Mouse (Mus musculus): Measurements from ENCODE around the gene Zfp263.

The Zfp263 gene

GRCm38 (mm10) chr16:3743503-3744185 is at the start of gene Zfp263:
Gene Zfp263 (plus strand): TSS chr16:3744093.
- DNase-seq (ENCODE audit: low spot score), result peak; percentile 61

- no peak for DNase-seq (ENCODE audit: low spot score)
Observed at GRCm38 (mm10) chr16:3699281-3699680, 44.6 kb upstream of the Zfp263 start.

GRCm38 (mm10) chr16:3700893-3701292 is 43.0 kb upstream of the Zfp263 start:
- no peak for DNase-seq (ENCODE audit: low spot score)

GRCm38 (mm10) chr16:3706680-3707079 is 37.2 kb upstream of the Zfp263 start:
- DNase-seq (ENCODE audit: low spot score), result no peak

- DNase-seq (ENCODE audit: low spot score), result no peak
Observed at GRCm38 (mm10) chr16:3714731-3715130, 29.2 kb upstream of the Zfp263 start.

GRCm38 (mm10) chr16:3717980-3718379 is 25.9 kb upstream of the Zfp263 start, which contains the start of gene Mefv:
Gene Mefv (minus strand): TSS chr16:3718097.
- DNase-seq (ENCODE audit: low spot score), result no peak

- DNase-seq (ENCODE audit: low spot score), result no peak
Observed at GRCm38 (mm10) chr16:3723231-3723630, 20.7 kb upstream of the Zfp263 start.

- no peak for DNase-seq (ENCODE audit: low spot score)
Observed at GRCm38 (mm10) chr16:3727980-3728720, 15.7 kb upstream of the Zfp263 start.

GRCm38 (mm10) chr16:3732612-3733011 is 11.3 kb upstream of the Zfp263 start:
- no peak for DNase-seq (ENCODE audit: low spot score)

- DNase-seq (ENCODE audit: low spot score), result no peak
Observed at GRCm38 (mm10) chr16:3733198-3733732, 10.6 kb upstream of the Zfp263 start.

- no peak for DNase-seq (ENCODE audit: low spot score)
Observed at GRCm38 (mm10) chr16:3742466-3742865, 1.4 kb upstream of the Zfp263 start.

- DNase-seq (ENCODE audit: low spot score), result no peak
Observed at GRCm38 (mm10) chr16:3744186-3744700, 350 bp downstream of the Zfp263 start.

GRCm38 (mm10) chr16:3745656-3746055 is 1.8 kb downstream of the Zfp263 start:
- no peak for DNase-seq (ENCODE audit: low spot score)

- no peak for DNase-seq (ENCODE audit: low spot score)
Observed at GRCm38 (mm10) chr16:3748976-3749375, 5.1 kb downstream of the Zfp263 start.

GRCm38 (mm10) chr16:3771603-3772002 is 27.7 kb downstream of the Zfp263 start:
- DNase-seq (ENCODE audit: low spot score), result no peak

- no peak for DNase-seq (ENCODE audit: low spot score)
Observed at GRCm38 (mm10) chr16:3776365-3776764, 32.5 kb downstream of the Zfp263 start.

GRCm38 (mm10) chr16:3777986-3778385 is 34.1 kb downstream of the Zfp263 start:
- DNase-seq (ENCODE audit: low spot score), result no peak

GRCm38 (mm10) chr16:3781237-3781636 is 37.3 kb downstream of the Zfp263 start:
- DNase-seq (ENCODE audit: low spot score), result no peak

- DNase-seq (ENCODE audit: low spot score), result no peak
Observed at GRCm38 (mm10) chr16:3788394-3788793, 44.5 kb downstream of the Zfp263 start.
